Mouse (Mus musculus): ENCODE data around the gene Atg2a.

Gene Atg2a

DNA sequence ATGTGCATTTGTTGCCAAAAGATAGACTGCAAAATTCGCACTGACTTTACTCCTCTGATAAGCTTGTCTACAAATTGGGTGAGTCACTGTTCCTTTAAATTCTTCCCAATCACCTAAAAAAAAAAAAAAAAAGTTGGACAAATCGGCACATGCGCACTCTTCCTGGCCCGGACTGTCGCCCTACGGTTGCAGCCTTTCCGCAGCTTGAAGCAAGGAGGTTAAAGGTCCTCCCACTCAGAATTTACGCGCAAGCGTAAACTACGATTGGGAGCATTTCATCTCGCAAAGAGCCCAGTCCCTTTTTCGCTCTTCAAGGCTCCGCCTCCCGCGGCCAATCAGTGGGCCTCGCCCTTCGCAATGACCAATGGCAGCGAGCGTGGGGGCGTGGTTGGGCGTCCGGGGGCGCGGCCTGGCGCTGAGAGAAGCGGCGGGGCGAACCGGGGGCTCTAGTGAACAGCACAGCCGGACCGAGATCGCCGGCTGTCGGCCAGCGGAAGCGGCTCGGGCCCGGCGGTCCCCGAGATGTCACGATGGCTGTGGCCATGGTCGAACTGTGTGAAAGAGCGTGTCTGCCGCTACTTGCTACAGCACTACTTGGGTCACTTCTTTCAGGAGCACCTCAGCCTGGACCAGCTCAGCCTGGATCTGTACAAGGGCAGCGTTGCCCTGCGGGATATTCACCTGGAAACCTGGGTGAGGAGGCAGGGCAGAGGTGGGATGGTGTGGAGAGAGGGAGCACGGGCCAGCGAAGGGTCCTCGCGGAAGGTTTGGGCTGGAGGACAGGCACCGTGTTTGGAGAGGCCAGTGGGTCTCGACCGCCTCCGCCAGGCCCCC is at the start of gene Atg2a:
TSS of gene Atg2a (plus strand) at position 395 of the 834 bp plus-strand sequence.
- DNase-seq, result peak; percentile 99

DNA sequence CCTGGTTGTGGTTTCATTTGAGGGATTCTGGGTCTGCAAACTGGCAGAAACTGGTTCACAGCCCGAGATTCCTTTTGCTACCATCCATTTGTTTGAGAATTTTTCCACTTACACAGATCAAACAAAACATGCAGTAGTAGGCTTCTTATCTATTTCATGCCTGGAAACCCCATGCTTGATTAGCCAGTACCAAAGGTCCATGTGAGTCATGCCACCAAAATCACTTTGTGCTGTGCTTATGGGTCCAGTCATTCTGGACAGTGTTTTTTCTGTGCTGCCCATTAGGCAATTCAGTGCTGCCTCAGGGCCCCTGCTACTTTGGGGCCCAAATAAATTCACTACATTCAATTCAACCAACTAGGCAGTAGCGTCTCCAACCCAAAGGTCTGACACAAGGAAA is 37.2 kb upstream of the Atg2a start:
- DNase-seq, result no peak

DNA sequence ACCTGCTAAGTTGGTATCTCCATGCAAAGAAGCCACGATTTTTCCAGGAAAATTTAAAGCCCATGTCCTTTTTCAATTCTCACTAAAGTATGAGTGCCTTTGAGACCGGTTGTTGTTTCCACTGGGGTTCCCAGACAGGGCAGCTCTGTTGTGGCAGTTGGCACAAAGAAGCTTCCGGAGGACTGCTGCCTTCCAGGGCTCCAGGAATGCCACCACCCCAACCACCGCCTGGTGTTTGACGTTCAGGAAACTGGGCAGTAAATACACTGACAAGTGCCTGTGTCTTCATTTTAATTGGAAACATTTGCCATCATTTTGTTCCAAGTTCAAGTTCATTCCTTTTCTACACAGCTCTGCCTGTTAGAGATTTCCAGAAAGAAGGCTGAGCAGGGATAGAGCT is 34.8 kb upstream of the Atg2a start:
- DNase-seq, result no peak

DNA sequence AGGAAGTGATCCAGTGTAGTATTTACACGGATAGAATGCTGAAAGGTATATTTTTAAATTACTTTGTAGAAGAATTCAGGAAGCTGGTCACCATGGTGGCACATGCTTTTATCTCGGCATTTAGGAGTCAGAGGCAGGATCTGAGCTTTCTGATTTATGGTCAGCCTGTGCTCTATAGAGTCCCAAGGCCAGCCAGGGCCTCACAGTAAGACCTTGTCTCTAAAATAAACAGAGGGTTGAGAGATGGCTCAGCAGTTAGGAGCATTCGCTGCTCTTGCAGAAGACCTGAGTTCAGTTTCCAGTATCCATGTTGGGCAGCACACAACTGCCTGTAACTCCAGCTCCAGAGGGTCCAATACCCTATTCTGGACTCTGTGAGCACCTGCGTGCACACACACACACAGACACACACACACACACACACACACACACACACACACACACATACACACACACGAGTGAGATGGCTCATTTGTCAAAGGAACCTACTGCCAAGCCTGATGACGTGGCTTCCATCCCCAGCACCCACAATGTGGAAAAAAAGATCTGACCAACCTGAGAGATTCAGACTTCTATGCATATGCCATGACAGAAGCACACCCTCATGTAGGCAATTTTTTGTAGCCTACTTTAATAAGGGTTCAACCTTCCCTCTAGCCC is 25.3 kb upstream of the Atg2a start:
- DNase-seq, result no peak

DNA sequence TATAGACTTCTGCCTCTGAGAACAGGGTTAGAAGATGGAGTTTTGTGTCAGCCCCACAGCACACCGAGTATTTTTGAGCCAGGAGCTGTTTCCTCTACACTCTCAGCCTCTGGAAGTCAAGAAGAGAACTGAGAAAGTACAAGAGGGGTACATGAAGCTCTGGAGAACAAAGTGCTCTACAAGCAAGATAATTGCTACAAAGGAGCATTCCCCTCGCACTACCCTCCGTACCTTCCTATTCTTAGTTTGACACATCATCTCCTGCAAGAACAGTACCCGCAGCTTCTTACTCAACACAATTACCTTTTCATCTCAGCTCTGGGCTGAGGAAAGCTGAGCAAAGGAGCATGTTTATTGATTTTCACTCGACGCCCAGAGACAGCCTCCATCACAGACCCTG is 22.9 kb upstream of the Atg2a start:
- DNase-seq, result no peak

DNA sequence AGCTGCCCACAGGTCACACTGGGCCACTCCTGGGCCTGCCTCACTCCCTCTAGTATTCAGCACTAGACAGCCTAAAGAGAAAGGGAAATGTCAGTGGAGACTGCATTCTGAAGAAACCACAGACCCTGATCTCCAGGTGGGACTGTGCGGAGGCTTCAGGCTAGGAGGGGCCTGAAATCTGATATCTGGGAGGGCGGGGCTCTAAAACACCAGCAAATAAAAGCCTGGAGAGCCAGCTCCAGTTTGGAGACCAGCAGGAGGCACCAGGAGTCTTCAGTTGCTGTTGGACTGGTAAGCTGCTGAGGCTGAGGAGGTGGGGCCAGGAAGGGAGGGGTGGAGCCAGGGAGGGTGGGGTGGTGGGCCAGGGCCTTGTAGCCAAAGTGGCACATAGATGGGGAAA is 15.3 kb upstream of the Atg2a start, which contains the start of gene Gpha2:
TSS of gene Gpha2 (plus strand) at position 246 of the 400 bp plus-strand sequence.
- DNase-seq, result no peak

DNA sequence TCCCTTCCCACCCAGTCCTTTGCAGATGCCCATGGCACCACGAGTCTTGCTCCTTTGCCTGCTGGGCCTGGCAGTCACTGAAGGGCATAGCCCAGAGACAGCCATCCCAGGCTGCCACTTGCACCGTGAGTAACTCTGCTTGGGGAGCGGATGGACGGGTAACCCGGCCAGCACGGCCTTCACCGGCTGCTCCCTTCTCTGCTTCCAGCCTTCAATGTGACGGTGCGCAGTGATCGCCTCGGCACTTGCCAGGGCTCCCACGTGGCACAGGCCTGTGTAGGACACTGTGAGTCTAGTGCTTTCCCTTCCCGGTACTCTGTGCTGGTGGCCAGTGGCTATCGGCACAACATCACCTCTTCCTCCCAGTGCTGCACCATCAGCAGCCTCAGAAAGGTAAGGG is 14.7 kb upstream of the Atg2a start:
- no peak for DNase-seq

DNA sequence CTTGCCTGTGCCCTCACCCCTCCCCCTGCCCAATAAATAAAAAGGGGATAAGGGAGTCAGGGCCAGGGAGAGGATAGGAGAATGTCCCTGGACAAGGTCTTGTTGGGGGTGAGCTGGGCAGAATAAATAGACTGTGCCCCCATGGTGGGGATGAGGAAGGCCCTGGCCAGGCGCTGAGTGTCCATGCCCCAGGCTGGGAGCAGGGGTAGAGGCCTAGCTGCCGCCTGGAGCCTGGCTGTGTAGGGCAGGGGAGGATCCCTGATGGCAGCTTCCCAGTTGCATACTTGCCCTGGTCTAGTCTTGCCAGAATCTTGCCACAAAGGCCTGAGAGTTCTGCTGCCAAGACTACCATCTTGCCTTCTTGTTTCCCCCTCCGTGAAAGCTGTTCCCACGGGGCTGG is 13.6 kb upstream of the Atg2a start:
- DNase-seq, result no peak

DNA sequence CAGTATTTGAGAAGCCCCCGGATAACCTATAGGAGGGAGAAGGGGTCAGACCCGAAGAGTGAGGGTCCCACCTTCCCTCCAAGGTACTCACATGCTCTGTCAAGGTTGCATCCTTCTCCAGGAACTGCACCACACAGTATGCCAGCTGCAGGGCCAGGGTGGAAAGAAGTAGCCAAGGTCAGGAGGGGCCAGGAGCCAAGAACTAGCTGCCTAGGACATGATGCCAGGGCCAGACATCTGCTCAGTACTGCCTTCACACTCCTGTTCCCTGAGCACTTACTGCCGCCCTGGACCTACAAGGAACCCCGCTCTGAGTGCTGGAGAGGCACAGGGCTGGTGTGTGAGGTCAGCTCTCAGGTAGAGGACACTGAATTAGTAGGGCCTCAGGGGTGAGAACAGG is 11.1 kb upstream of the Atg2a start:
- no peak for DNase-seq

DNA sequence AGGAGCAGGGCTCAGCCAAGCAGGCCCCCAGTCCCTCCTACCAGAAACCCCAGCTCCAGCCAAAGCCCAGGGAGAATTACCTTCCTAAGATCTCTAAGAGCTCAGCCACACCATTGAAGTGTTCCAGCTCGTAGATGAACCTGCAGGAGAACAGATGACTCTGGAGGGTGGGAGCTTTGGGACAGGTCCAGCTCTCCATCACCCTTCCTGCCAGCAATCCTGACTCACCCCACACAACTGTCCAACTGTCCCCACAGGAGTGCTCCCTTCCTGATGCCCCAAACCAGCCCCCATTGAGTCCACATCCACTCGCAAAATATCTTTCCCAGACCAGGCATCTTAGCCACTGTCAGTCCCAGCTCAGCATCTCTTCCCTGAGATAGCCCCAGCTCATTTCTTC is 10.4 kb upstream of the Atg2a start:
- DNase-seq, result no peak

DNA sequence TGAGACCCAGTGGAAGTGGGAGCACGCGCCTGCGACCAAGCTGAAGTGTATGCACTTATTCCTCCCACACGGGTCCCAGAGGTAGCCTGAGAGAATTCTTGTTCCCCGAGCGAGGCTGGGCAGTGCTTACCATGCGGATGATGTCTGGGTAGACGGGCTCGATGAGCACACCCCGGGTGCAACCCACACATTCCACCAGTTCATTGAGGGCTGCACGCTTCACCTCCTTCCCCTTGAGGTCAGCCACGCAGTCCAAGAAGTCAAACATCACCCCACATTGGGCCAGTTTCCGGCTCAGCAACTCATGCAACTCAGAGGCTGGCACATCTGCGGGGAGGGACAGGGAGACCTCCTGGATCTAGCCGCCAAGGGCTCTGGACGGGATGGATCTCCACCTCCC is 7.8 kb upstream of the Atg2a start:
- DNase-seq, result no peak

DNA sequence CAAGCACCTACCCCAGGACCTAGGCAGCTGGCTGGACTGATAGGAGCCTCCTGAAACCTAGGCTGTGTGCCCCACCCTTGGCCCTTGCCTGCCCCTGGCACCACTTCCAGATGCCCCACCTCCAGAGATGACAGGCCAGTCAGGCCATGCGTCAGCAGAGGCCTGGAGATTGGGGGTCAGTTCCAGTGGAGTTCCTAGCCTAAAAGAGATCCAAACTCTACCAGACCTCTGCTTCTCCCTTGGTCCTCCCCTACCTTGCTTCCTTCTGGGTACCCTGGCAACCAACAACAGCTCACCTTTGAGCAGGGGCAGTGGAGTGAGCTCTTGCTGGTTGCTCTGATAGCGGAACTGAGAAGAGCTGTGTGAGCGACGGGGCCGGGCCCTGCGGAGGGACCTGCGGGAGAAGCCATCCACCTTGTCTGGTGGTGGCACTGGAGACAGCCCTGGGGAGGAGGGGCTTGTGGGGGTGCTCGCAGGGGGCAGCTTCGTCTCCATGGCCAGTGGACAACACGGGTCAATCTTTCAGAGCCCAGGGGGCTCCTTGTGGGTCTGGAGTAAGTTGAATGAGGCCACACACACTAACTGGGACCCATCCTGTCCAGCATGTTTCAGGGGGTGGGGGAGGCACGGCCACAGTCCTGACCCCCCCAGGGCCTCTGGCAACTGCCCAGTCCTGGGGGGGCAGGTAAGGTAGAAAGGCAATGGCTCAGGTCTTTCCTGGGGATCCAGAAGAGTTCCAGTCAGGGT is 7.0 kb upstream of the Atg2a start:
- no peak for DNase-seq

DNA sequence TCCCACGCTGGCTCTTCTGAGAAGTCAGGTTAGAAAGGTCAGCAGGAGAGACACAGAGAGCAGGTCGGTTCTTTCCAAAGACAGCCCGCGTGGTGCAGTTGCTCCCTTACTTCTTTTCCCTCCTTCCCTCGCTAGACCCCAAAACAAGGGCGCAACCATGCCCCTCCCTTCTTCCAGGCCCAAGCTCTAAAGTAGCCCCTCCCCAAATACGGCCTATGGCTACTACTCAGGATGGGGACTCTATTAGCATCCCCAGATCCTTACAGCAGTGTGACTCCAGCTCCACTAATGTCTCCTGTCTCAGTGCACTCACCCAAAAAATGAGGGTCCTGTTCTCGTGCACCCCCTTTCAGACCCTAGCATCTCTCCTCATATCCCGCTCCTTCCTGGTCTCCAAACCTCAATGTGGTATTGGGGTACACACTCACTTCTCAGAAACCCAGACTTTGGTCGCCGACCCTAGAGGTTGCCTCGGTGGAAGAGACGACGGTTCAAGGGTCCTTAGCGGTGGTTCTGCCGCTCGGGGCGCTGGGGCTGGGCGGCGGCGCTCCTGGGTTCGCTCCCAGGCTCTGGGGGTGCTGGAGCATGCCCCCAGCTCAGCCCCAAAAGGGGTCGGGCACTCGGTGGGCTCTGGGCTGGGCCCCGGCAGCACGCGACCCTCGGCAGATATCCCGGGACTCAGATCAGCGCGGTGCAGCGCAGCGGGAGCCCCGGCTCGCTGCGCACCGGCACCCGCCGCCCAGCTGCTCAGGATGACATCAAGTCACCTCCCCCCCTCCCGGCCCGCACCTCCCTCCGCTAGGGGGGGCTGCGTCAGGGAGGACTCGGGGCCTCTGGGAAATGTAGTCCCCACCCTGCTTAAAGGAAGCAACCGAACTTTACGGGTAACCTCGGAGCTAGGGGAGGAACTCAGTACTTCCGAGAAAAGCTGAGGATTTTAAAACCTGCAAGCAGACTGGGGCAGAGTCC is 6.1 kb upstream of the Atg2a start, which contains the start of gene Ppp2r5b:
TSS of gene Ppp2r5b (minus strand) at position 789 of the 969 bp plus-strand sequence.
- DNase-seq, result peak; percentile 96

DNA sequence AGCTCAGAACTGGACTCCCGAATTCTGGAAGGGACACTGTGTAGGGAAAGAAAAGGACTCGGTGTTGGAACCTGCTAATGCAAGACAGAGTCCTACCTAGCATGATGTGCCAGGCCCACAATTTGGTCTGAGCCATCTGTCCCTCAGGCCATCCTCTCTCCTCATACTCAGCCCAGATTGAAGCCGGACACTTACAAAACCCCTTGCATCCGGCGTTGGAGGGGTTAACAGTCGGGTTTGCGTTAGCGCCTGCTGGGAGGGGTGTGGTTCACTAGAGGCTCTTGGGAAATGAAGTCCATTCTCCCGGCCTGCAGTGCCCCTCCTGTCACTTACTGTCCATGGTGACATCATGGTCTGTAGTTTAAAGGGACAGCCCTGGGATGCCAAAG is 5.4 kb upstream of the Atg2a start:
- DNase-seq, result peak; percentile 95

DNA sequence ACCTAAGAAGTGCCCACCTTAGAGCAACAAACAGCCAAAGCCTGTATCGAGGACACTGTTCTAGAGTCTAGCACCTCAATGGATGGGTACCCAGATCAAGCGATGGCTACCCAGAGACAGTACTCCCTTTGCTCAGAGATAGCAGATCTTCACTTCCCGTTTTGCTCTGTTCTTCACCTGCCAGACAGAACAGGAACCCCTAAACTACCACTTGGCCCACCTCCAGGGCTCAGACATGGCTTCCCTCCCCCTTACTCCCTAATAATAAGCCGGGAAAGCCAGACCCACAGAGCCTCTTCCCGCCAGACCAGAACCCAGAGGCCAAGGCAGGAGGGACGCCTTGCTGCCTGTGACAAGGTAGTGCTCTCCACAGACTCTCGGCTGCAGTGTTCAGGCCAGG is 4.6 kb upstream of the Atg2a start:
- no peak for DNase-seq

DNA sequence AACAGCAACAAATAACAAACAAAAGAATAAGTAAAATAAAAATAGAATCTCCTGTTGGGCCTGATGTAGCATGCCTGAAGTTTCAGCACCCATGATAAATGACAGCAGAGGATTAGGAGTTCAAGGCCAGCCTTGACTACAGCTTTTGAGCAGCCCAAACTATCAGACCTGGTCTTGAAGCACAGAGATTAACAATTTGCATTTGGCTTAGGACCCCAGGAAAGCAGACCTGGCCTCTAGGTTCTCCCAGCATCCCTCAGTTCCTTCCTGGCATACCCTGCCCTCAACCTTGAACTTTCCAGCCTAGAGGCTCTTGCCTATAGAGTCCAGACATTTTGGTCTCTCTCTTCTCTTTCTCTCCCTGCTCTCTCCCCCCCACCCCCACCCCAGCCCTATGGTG is 2.7 kb upstream of the Atg2a start:
- no peak for DNase-seq

DNA sequence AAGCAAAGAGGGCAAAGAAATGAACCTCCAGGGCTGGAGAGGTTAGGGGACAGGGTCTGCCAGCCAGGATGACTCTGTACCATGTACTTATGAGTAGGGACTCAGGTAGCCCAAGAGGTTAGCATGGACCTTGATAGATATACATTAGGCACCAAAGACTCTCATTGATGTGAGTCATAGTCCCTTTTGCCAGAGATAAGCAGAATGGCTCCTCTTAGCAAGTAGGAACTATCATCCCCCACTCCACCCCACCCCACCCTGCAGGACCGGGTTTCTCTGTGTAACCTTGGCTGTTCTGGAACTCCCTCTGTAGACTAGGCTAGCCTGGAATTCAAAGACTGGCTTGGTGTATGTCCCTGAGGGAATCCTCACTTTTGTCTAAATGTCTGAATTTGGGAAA is 1.3 kb upstream of the Atg2a start:
- no peak for DNase-seq

DNA sequence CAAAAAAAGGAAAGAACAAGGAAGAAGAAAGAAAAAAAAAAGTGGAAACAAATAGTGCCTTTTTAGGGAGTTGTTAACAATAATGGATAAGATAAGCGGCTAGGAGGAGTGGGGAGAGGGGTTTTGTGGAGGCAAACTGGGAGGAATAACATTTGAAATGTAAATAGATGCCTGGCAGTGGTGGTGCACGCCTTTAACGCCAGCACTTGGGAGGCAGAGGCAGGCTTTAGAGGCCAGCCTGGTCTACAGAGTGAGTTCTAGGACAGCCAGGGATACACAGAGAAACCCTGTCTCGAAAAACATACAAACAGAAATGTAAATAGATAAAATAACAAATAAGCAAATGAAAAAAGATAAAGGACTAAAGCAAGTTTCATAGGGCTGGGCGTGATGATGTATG is 743 bp upstream of the Atg2a start:
- DNase-seq, result no peak

DNA sequence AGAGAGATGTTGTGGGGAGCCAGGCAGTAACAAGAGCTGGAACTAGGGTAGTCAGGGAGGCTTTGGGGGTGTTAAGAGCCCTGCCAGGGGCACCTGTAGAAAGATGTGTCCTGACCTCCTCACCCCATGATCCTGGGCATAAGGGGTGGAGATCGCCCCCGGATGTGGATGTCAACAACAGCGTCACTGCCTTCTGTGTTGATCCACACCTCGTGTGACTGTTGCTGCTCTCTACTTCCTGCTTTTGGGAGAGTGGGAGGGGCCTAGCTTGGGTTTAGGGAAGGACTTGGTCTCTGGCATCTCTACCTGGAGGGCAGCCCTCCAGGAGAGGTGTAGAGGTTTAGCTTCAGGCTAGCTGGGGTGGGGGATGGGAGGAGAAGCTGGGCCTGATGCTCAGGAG is 813 bp downstream of the Atg2a start:
- DNase-seq, result peak; percentile 63

DNA sequence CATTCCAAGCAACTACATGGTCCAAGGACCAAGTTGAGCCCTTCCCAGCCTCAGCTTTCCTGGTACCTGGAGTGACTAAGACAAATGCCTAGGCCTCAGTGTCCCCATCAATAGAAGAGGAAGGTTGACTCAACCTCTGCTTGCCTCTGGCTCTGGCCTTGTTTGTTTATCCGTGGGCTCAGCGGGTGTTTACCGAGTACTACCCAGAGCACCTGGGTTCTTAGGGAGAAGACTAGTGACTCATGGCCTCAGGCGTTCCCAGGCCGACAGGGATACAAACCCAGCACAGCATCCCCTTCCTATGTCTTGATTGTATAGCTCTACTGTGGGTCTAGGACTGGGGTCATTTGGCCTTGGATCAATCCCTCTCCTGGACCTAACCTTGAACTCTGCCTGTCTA is 1.8 kb downstream of the Atg2a start:
- DNase-seq, result no peak

DNA sequence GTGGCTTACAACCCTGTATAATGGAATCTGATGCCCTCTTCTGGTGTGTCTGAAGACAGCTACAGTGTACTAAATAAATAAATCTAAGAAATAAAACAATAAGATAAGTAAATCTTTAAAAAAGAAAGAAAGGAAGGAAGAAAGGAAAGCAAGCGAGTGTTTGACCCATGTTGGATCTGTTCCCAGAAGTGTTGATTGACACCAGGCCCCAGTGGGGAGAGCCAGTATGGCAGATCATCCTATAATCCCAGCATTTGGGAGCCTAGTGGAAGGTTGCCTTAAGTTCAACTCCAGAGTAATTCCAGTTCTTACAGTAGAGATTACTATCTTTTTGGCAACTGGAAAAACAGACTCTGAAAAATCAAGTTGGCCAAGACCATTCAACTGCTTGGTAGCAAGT is 4.3 kb downstream of the Atg2a start:
- DNase-seq, result no peak

DNA sequence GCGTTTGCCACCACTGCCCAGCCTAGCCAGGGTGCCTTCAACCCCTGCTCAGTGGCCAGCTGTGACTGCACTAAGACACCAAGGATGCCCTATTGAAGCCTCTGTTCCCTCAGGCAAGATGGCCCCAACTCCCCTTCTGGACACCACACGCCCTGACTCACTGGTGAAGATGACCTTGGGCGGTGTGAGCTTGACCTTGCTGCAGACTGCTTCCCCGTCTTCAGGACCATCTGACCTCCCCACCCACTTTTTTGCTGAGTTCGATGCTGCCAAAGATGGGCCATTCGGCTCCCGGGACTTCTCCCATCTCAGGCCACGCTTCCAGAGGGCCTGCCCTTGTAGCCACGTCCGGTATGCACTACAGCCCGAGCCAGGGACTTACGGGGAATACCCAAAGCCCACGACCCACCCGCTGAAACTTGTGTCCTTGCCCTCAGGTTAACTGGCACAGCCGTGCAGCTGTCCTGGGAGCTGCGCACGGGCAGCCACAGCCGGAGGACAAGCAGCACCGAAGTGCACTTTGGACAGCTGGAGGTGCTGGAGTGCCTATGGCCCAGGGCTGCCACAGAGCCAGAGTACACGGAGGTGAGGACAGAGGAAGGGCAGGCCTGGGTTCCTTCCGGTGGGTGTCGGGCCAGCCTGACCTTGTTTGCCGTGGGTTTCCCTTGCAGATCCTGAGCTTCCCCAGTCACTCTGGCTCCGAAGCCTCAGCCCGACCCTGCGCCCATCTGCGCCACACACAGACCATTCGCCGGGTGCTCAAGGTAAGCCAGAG is 6.2 kb downstream of the Atg2a start:
- no peak for DNase-seq
